Mouse (Mus musculus): ENCODE data around the gene Sap30.

The Sap30 gene

DNA sequence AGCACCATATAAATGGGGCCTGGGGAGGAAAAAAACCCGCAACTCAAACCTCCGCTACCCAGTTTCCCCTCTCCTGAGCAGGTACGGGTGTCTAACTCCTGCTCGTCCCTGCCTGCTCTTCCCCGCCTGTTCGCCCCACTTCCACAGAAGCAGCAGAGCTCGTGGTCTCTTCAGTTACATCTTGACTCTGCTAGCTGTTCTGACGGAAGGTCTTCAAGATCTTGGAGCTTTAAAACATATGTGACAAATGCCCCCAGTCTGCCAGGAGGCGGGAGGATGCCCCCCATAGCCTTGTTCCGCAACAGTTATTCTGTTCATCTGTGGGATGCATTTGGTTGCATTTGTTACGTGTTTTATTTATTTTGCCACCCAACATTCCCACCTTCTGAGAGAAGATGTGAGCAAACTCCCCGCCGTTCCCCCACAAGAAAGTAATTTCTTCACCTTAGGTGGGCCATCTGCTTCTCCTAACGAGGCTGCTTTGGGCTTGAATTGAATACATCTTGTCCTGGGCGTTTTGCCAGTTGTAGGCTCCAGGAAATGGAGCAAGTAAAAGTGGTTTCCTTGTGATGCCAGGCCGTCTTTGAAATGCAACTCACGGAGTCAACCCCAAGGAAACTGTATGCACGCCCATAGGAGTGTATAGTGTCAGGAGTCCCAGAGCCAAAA lies 51.8 kb downstream of the Sap30 start:
- peak; percentile 63 for DNase-seq

DNA sequence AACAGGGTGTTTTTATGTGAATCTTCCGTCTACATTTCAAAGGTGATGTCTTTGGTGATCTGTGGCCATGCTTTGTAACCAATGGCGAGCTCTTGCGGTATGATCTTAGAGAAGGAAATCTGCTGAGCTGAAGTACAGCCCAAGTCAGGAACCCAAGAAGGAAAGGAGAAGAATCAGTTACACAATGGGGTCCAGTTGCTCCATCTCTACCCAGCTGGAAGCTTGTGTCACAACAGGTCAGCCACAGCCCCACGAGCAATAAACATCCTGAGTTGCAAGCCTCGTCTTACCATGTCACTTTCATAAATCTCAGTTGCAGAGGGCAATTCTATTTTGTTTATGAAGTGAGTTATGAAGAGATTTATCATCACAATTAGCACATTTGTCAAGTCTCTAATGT lies 54.9 kb downstream of the Sap30 start:
- no peak for DNase-seq

Measured in layer of hippocampus, adult 9-11 months (tissue).